In genomic region chr7:31130841-31131240, GRCm38 (mm10) we compare ENCODE assay signal across 9 mouse cellular contexts. TPM values are rescaled to one million over a fixed set of nuclear protein-coding genes. Genes with fewer than 3 reads are reported as not detected.
DNase-seq lines count a peak whose midpoint lies in the region; ATAC-seq and TF ChIP-seq lines count a peak whose summit lies in the region.
"Had no signal": no experiment of that assay in that cellular context is flagged by ENCODE, and none has a peak within 500 bp of the region (broad histone marks: within the 10 kb centered on the region; RNA-seq: fewer than 3 reads in every experiment).

No protein-coding gene starts in this region.

- no peak overlapping the region for H3K4me3 ChIP-seq in midbrain, embryonic 10.5 days
- no peak overlapping the region for H3K4me3 ChIP-seq in midbrain, embryonic 11.5 days (ENCODE audit: low read depth, low read length)
- H3K4me3 ChIP-seq in lung, embryonic 14.5 days (ENCODE audit: low read depth, low read length) = no peak overlapping the region
- no peak overlapping the region for H3K4me3 ChIP-seq in thymus, adult 2 months (ENCODE audit: control insufficient read depth, insufficient read depth, low read length)
- H3K4me3 ChIP-seq: stomach, embryonic 15.5 days had no signal

- peaks cover 78% of the 10 kb centered on the region for H3K36me3 ChIP-seq in midbrain, embryonic 10.5 days
- peaks cover 66% of the 10 kb centered on the region for H3K36me3 ChIP-seq in midbrain, embryonic 11.5 days (ENCODE audit: control insufficient read depth, insufficient read depth, low read length)
- peaks cover 75% of the 10 kb centered on the region for H3K36me3 ChIP-seq in lung, embryonic 14.5 days (ENCODE audit: insufficient read depth)
- H3K36me3 ChIP-seq in thymus, adult 2 months (ENCODE audit: control insufficient read depth, insufficient read depth, low read length) = peaks cover 70% of the 10 kb centered on the region

- H3K27me3 ChIP-seq in midbrain, embryonic 10.5 days (ENCODE audit: low read depth, poor library complexity, severe bottlenecking) = peaks cover 37% of the 10 kb centered on the region
- peaks cover 24% of the 10 kb centered on the region for H3K27me3 ChIP-seq in midbrain, embryonic 11.5 days (ENCODE audit: control insufficient read depth, insufficient read depth, low read length)
- peaks cover 15% of the 10 kb centered on the region for H3K27me3 ChIP-seq in lung, embryonic 14.5 days (ENCODE audit: insufficient read depth, low read length)
- H3K27me3 ChIP-seq in thymus, adult 2 months (ENCODE audit: control insufficient read depth, insufficient read depth, low read length) = peaks cover 9% of the 10 kb centered on the region

- intact Hi-C loops in heart, postnatal 14 days (cut with DNase I) = no loop called here

- H3K4me1 ChIP-seq in midbrain, embryonic 10.5 days = peaks cover 16% of the 10 kb centered on the region
- peaks cover 14% of the 10 kb centered on the region for H3K4me1 ChIP-seq in midbrain, embryonic 11.5 days (ENCODE audit: control insufficient read depth, insufficient read depth, low read length)
- no peaks in the 10 kb centered on the region for H3K4me1 ChIP-seq in lung, embryonic 14.5 days (ENCODE audit: insufficient read depth)
- no peaks in the 10 kb centered on the region for H3K4me1 ChIP-seq in thymus, adult 2 months (replicated peaks; ENCODE audit: control insufficient read depth, insufficient read depth, low read length)

- no peak overlapping the region for H3K27ac ChIP-seq in midbrain, embryonic 10.5 days (replicated peaks)
- no peak overlapping the region for H3K27ac ChIP-seq in midbrain, embryonic 11.5 days (ENCODE audit: low read depth, low read length)
- no peak overlapping the region for H3K27ac ChIP-seq in lung, embryonic 14.5 days (ENCODE audit: low read depth)
- no peak overlapping the region for H3K27ac ChIP-seq in thymus, adult 2 months (ENCODE audit: control insufficient read depth, insufficient read depth, low read length)
- H3K27ac ChIP-seq: stomach, embryonic 15.5 days had no signal

- WGBS in midbrain, embryonic 10.5 days = 41% methylated on average over 4 of the region's 4 CpGs
- 45% methylated on average over 4 of the region's 4 CpGs for WGBS in midbrain, embryonic 11.5 days
- 35% methylated on average over 4 of the region's 4 CpGs for WGBS in lung, embryonic 14.5 days
- WGBS in thymus, adult 2 months = 46% methylated on average over 4 of the region's 4 CpGs

- no peak for ATAC-seq in cerebellum, adult (ENCODE audit: insufficient number of reproducible peaks, low FRiP score, low TSS enrichment)
- ATAC-seq in midbrain, embryonic 11.5 days (ENCODE audit: low FRiP score) = no peak
- ATAC-seq in lung, embryonic 14.5 days (ENCODE audit: insufficient read depth) = no peak

- peak; percentile 81 for TF ChIP-seq CTCF in lung, embryonic 14.5 days (IDR thresholded peaks at IDR 0.05; ENCODE audit: low read depth)
- peak; percentile 77; the same call in 1 of the 2 replicates for TF ChIP-seq CTCF in thymus, adult 2 months (IDR thresholded peaks at IDR 0.05; ENCODE audit: borderline replicate concordance, control insufficient read depth, extremely low read depth, insufficient read depth, low read length, poor library complexity)

- no peak overlapping the region for H3K4me2 ChIP-seq in midbrain, embryonic 11.5 days
- H3K4me2 ChIP-seq in lung, embryonic 14.5 days = no peak overlapping the region
- H3K4me2 ChIP-seq: stomach, embryonic 15.5 days had no signal

- no peak for TF ChIP-seq POLR2A in thymus, adult 2 months (IDR thresholded peaks at IDR 0.05; ENCODE audit: control insufficient read depth, extremely low read depth, insufficient read depth, low read length, poor library complexity)

- peak; percentile 57 for DNase-seq in cerebellum, adult 11 months
- DNase-seq in midbrain, embryonic 10.5 days (ENCODE audit: low spot score) = peak; percentile 38
- DNase-seq in midbrain, embryonic 11.5 days (ENCODE audit: low spot score, missing footprints) = no peak
- DNase-seq in c-Kit-positive CD71-positive TER-119-positive erythroid progenitor cells, embryonic 14.5 days (ENCODE audit: low spot score) = peak; percentile 36
- DNase-seq in heart, postnatal 14 days = peak; percentile 44 to 68
- DNase-seq in lung, embryonic 14.5 days = peak; percentile 82
- peak; percentile 63 for DNase-seq in thymus, adult 2 months

- no peak overlapping the region for H3K9ac ChIP-seq in midbrain, embryonic 11.5 days (ENCODE audit: low read length)
- H3K9ac ChIP-seq in lung, embryonic 14.5 days = no peak overlapping the region
- H3K9ac ChIP-seq: stomach, embryonic 15.5 days had no signal

- H3K9me3 ChIP-seq in midbrain, embryonic 10.5 days (replicated peaks) = no peaks in the 10 kb centered on the region
- no peaks in the 10 kb centered on the region for H3K9me3 ChIP-seq in midbrain, embryonic 11.5 days (ENCODE audit: control insufficient read depth, low read length)
- no peaks in the 10 kb centered on the region for H3K9me3 ChIP-seq in lung, embryonic 14.5 days (ENCODE audit: low read depth, low read length)
- H3K9me3 ChIP-seq: stomach, embryonic 15.5 days had no signal

RNA-seq across cellular contexts. Expression of gene Scn1b, which starts 4.0 kb away (rescaled TPM):
- polyA plus RNA-seq in midbrain, embryonic 10.5 days (2016; fragmentation: Nextera tagmentation; extraction: Ambion mirVana) = 0.55 and 0.80 TPM in 2 replicates
- polyA plus RNA-seq in midbrain, embryonic 11.5 days (2014; fragmentation: Nextera tagmentation; extraction: Ambion mirVana) = 0.52 and 1.1 TPM in 2 replicates
- 10 to 100 TPM; 17.9 to 18.4 TPM for total RNA-seq in heart, postnatal 14 days (2021)
- 0.93 and 1.3 TPM in 2 replicates for polyA plus RNA-seq in lung, embryonic 14.5 days (2014; fragmentation: Nextera tagmentation; extraction: Ambion mirVana)
- 18.7 and 21.2 TPM in 2 replicates for polyA plus RNA-seq in thymus, adult 2 months (2012; rRNA removed)

RNA-seq across cellular contexts. Expression of gene Hpn, which starts 15.8 kb away (rescaled TPM):
- 1.00 and 1.5 TPM in 2 replicates for polyA plus RNA-seq in midbrain, embryonic 10.5 days (2016; fragmentation: Nextera tagmentation; extraction: Ambion mirVana)
- 0.44 and 1.2 TPM in 2 replicates for polyA plus RNA-seq in midbrain, embryonic 11.5 days (2014; fragmentation: Nextera tagmentation; extraction: Ambion mirVana)
- 1 to 10 TPM; 2.1 to 2.3 TPM for total RNA-seq in heart, postnatal 14 days (2021)
- polyA plus RNA-seq in lung, embryonic 14.5 days (2014; fragmentation: Nextera tagmentation; extraction: Ambion mirVana) = 9.9 and 10.8 TPM in 2 replicates
- polyA plus RNA-seq in thymus, adult 2 months (2012; rRNA removed) = 7.0 and 8.2 TPM in 2 replicates

RNA-seq across cellular contexts. Expression of gene Gramd1a, which starts 24.9 kb away (rescaled TPM):
- polyA plus RNA-seq in midbrain, embryonic 10.5 days (2016; fragmentation: Nextera tagmentation; extraction: Ambion mirVana) = 90.0 and 120 TPM in 2 replicates
- 104 and 109 TPM in 2 replicates for polyA plus RNA-seq in midbrain, embryonic 11.5 days (2014; fragmentation: Nextera tagmentation; extraction: Ambion mirVana)
- 10 to 100 TPM; 30.3 to 34.1 TPM for total RNA-seq in heart, postnatal 14 days (2021)
- 56.7 and 67.2 TPM in 2 replicates for polyA plus RNA-seq in lung, embryonic 14.5 days (2014; fragmentation: Nextera tagmentation; extraction: Ambion mirVana)
- 681 and 790 TPM in 2 replicates for polyA plus RNA-seq in thymus, adult 2 months (2012; rRNA removed)

RNA-seq across cellular contexts. Expression of gene Fxyd3, which starts 54.3 kb away (rescaled TPM):
- 3.0 and 3.4 TPM in 2 replicates for polyA plus RNA-seq in midbrain, embryonic 10.5 days (2016; fragmentation: Nextera tagmentation; extraction: Ambion mirVana)
- polyA plus RNA-seq in midbrain, embryonic 11.5 days (2014; fragmentation: Nextera tagmentation; extraction: Ambion mirVana) = 1.8 and 2.3 TPM in 2 replicates
- total RNA-seq in heart, postnatal 14 days (2021) = 1 to 10 TPM; 2.7 to 5.2 TPM
- polyA plus RNA-seq in lung, embryonic 14.5 days (2014; fragmentation: Nextera tagmentation; extraction: Ambion mirVana) = 30.7 and 34.0 TPM in 2 replicates
- 23.5 and 34.7 TPM in 2 replicates for polyA plus RNA-seq in thymus, adult 2 months (2012; rRNA removed)
